In genomic region chr15:86085301-86086225, GRCm38 (mm10) we compare ENCODE assay signal across 7 mouse cellular contexts. TPM values are rescaled to one million over a fixed set of nuclear protein-coding genes. Genes with fewer than 3 reads are reported as not detected.
DNase-seq lines count a peak whose midpoint lies in the region; ATAC-seq and TF ChIP-seq lines count a peak whose summit lies in the region.

No protein-coding gene starts in this region.

- peaks cover 15% of the 10 kb centered on the region for H3K36me3 ChIP-seq in C2C12 (ENCODE audit: control insufficient read depth, insufficient read depth)
- no peaks in the 10 kb centered on the region for H3K36me3 ChIP-seq in heart, embryonic 13.5 days
- no peaks in the 10 kb centered on the region for H3K36me3 ChIP-seq in midbrain, embryonic 14.5 days (ENCODE audit: control insufficient read depth, insufficient read depth, low read length)

- H3K27ac ChIP-seq in cortical plate, adult 2 months (ENCODE audit: insufficient read depth, low read length), result peak overlapping the region; percentile 65
- H3K27ac ChIP-seq in heart, embryonic 13.5 days (replicated peaks), result peak overlapping the region; percentile 91
- peak overlapping the region; percentile 85 for H3K27ac ChIP-seq in midbrain, embryonic 14.5 days (replicated peaks; ENCODE audit: low read depth, low read length)

- H3ac ChIP-seq in C2C12 (ENCODE audit: control insufficient read depth, insufficient read length, low read depth), result no peak overlapping the region

- peak overlapping the region; percentile 11 for H3K4me3 ChIP-seq in C2C12 (ENCODE audit: insufficient read depth, poor library complexity, severe bottlenecking)
- H3K4me3 ChIP-seq in cortical plate, adult 2 months (ENCODE audit: insufficient read depth, low read length), result no peak overlapping the region
- H3K4me3 ChIP-seq in heart, embryonic 13.5 days, result no peak overlapping the region
- H3K4me3 ChIP-seq in midbrain, embryonic 14.5 days (replicated peaks; ENCODE audit: low read depth, low read length), result no peak overlapping the region

- peaks cover 23% of the 10 kb centered on the region for H3K4me1 ChIP-seq in cortical plate, adult 2 months (ENCODE audit: control insufficient read depth, insufficient read depth, low read length)
- peaks cover 98% of the 10 kb centered on the region for H3K4me1 ChIP-seq in heart, embryonic 13.5 days
- peaks cover 79% of the 10 kb centered on the region for H3K4me1 ChIP-seq in midbrain, embryonic 14.5 days (ENCODE audit: control insufficient read depth, insufficient read depth, low read length)

- H3K27me3 ChIP-seq in C2C12 (ENCODE audit: control insufficient read depth, insufficient read depth, insufficient read length), result no peaks in the 10 kb centered on the region
- no peaks in the 10 kb centered on the region for H3K27me3 ChIP-seq in heart, embryonic 13.5 days (replicated peaks)
- H3K27me3 ChIP-seq in midbrain, embryonic 14.5 days (ENCODE audit: control insufficient read depth, insufficient read depth, low read length), result no peaks in the 10 kb centered on the region

- peak overlapping the region; percentile 25 for H3K4me2 ChIP-seq in heart, embryonic 13.5 days
- H3K4me2 ChIP-seq in midbrain, embryonic 14.5 days (ENCODE audit: low read length), result peak overlapping the region; percentile 29

- no peak for TF ChIP-seq POLR2A in cortical plate, adult 2 months (IDR thresholded peaks at IDR 0.05; ENCODE audit: extremely low read depth, insufficient read depth, low read length)

- peak; percentile 6; the same call in 1 of the 2 replicates for ATAC-seq in heart, embryonic 13.5 days (ENCODE audit: extremely low read depth, insufficient number of reproducible peaks, low FRiP score, low TSS enrichment)
- ATAC-seq in midbrain, embryonic 14.5 days (ENCODE audit: low FRiP score, low TSS enrichment), result peak; percentile 36; the same call in 1 of the 2 replicates

- TF ChIP-seq CTCF in C2C12 (IDR thresholded peaks at IDR 0.05; ENCODE audit: control insufficient read depth, insufficient read depth, insufficient read length), result peak; percentile 26
- TF ChIP-seq CTCF in cortical plate, adult 2 months (IDR thresholded peaks at IDR 0.05; ENCODE audit: extremely low read depth, insufficient read depth, low read length), result peak; percentile 64

- peak overlapping the region; percentile 58 for H3K9ac ChIP-seq in heart, embryonic 13.5 days
- no peak overlapping the region; the same call in 1 of the 2 replicates for H3K9ac ChIP-seq in midbrain, embryonic 14.5 days (replicated peaks; ENCODE audit: low read length)

- peaks cover 65% of the 10 kb centered on the region for H3K79me3 ChIP-seq in C2C12 (ENCODE audit: low read depth)

- DNase-seq in 3134 (ENCODE audit: extremely low read depth, insufficient read length, low spot score), result peak; percentile 60
- DNase-seq in kidney, postnatal 10 days, result peak; percentile 93
- peak; percentile 72 for DNase-seq in midbrain, embryonic 14.5 days
- DNase-seq in thymus, postnatal 36 days, result peak; percentile 37 to 45

- H3K79me2 ChIP-seq in C2C12 (ENCODE audit: control insufficient read depth, insufficient read depth), result peaks cover 96% of the 10 kb centered on the region

- H3K9me3 ChIP-seq in heart, embryonic 13.5 days, result no peaks in the 10 kb centered on the region
- H3K9me3 ChIP-seq in midbrain, embryonic 14.5 days (ENCODE audit: control insufficient read depth, low read length), result no peaks in the 10 kb centered on the region

- 22% methylated on average over 17 of the region's 17 CpGs for WGBS in heart, embryonic 13.5 days
- 28% methylated on average over 17 of the region's 17 CpGs for WGBS in midbrain, embryonic 14.5 days

TF ChIP-seq in C2C12, 6 proteins besides CTCF, POLR2A, EP300 and RAD21:
- TF ChIP-seq MYOD1 (IDR thresholded peaks at IDR 0.05; ENCODE audit: control insufficient read depth, insufficient read length, low read depth), result peak; percentile 40
- peak; percentile 86 for TF ChIP-seq USF1 (IDR thresholded peaks at IDR 0.05; ENCODE audit: low read depth)
- TF ChIP-seq MAX (IDR thresholded peaks at IDR 0.05), result no peak
- no peak for TF ChIP-seq MYOG (IDR thresholded peaks at IDR 0.05; ENCODE audit: control insufficient read depth, extremely low read depth, insufficient read length)
- no peak for TF ChIP-seq CEBPB (IDR thresholded peaks at IDR 0.05; ENCODE audit: low read depth)
- TF ChIP-seq FOSL1 (IDR thresholded peaks at IDR 0.05; ENCODE audit: insufficient read depth, low read length, poor library complexity, severe bottlenecking), result no peak

RNA-seq across cellular contexts. Expression of gene Gramd4, which starts 28.1 kb away (rescaled TPM):
- 36.2 TPM for polyA plus RNA-seq in C2C12 (2012; fragmentation: generic; extraction: Trizol)
- polyA plus RNA-seq in cortical plate, adult 2 months (2012; rRNA removed), result 32.6 and 34.3 TPM in 2 replicates
- polyA plus RNA-seq in heart, embryonic 13.5 days (2015; fragmentation: Nextera tagmentation; extraction: Ambion mirVana), result 11.9 and 12.2 TPM in 2 replicates
- 29.5 and 31.0 TPM in 2 replicates for polyA plus RNA-seq in midbrain, embryonic 14.5 days (2014; fragmentation: Nextera tagmentation; extraction: Ambion mirVana)

RNA-seq across cellular contexts. Expression of gene Celsr1, which starts 52.0 kb away (rescaled TPM):
- polyA plus RNA-seq in C2C12 (2012; fragmentation: generic; extraction: Trizol), result 0.16 TPM
- polyA plus RNA-seq in cortical plate, adult 2 months (2012; rRNA removed), result 2.2 and 2.4 TPM in 2 replicates
- 1.3 and 1.4 TPM in 2 replicates for polyA plus RNA-seq in heart, embryonic 13.5 days (2015; fragmentation: Nextera tagmentation; extraction: Ambion mirVana)
- polyA plus RNA-seq in midbrain, embryonic 14.5 days (2014; fragmentation: Nextera tagmentation; extraction: Ambion mirVana), result 2.9 and 3.5 TPM in 2 replicates

Comparison
In these comparisons a context has a peak if more than half of its experiments do, and no peak if none do; other contexts are left out.
1. DNase-seq: peak in every context shown above with its lines; median percentile 93 in kidney, postnatal 10 days; 72 in midbrain, embryonic 14.5 days; 60 in 3134; 41 in thymus, postnatal 36 days.